Mouse (Mus musculus) forebrain, embryonic 16.5 days (tissue): ENCODE measurements around the gene Slc25a21. TPM values are rescaled to one million over a fixed set of nuclear protein-coding genes. Genes with fewer than 3 reads are reported as not detected.

Experiments
- ATAC-seq: fragments of 200-750 bp; cut with Nextera tagmentation; 2 replicates; pipeline ENCODE4 v1.8.0; 2017; ENCODE audit warnings: mild to moderate bottlenecking, moderate library complexity
- H3K27ac ChIP-seq: fragments of 300-500 bp; sonication (generic); 2 replicates; pipeline ENCODE4 v1.5.1; 2014; ENCODE audit warnings: low read length, control low read depth
- H3K27me3 ChIP-seq: fragments of 300-500 bp; sonication (generic); replicated peaks from 2 replicates; pipeline ENCODE4 v1.6.1; 2014; ENCODE audit warnings: low read length; ENCODE audit not compliant: control insufficient read depth, insufficient read depth
- H3K36me3 ChIP-seq: fragments of 300-500 bp; sonication (generic); 2 replicates; pipeline ENCODE4 v1.6.1; 2014; ENCODE audit not compliant: control insufficient read depth, insufficient read depth
- H3K4me1 ChIP-seq: fragments of 300-500 bp; sonication (generic); replicated peaks from 2 replicates; pipeline ENCODE4 v1.6.1; 2014; ENCODE audit warnings: low read length; ENCODE audit not compliant: control insufficient read depth, insufficient read depth
- H3K4me2 ChIP-seq: fragments of 300-500 bp; sonication (generic); 2 replicates; pipeline ENCODE4 v1.6.1; 2014; ENCODE audit warnings: mild to moderate bottlenecking, low read length, control low read depth
- H3K4me3 ChIP-seq: fragments of 300-500 bp; sonication (generic); replicated peaks from 2 replicates; pipeline ENCODE4 v1.5.1; 2014; ENCODE audit warnings: mild to moderate bottlenecking, low read length, control low read depth
- H3K9ac ChIP-seq: fragments of 300-500 bp; sonication (generic); replicated peaks from 2 replicates; pipeline ENCODE4 v1.6.1; 2014; ENCODE audit warnings: low read depth, low read length, control low read depth
- H3K9me3 ChIP-seq: fragments of 300-500 bp; sonication (generic); 2 replicates; pipeline ENCODE4 v1.6.1; 2016; ENCODE audit warnings: low read length; ENCODE audit not compliant: control insufficient read depth
- WGBS: fragments of 180-500 bp; shearing (Covaris S2); extraction: QIAGEN DNeasy Blood & Tissue Kit; methylation state at CpG from one replicate; pipeline ENCODE4 v1.1.7; 2014; 5-methylcytosine and 5-hydroxymethylcytosine counted together
- polyA plus RNA-seq: library from polyadenylated mRNA; unstranded; fragments of >200 nt; fragmentation: Nextera tagmentation; extraction: Ambion mirVana; gene quantifications from 2 replicates; pipeline ENCODE4 v1.2.1, GENCODE M21; 2015

The Slc25a21 gene
- polyA plus RNA-seq, 1 experiment from 2014 or later = not detected

DNA sequence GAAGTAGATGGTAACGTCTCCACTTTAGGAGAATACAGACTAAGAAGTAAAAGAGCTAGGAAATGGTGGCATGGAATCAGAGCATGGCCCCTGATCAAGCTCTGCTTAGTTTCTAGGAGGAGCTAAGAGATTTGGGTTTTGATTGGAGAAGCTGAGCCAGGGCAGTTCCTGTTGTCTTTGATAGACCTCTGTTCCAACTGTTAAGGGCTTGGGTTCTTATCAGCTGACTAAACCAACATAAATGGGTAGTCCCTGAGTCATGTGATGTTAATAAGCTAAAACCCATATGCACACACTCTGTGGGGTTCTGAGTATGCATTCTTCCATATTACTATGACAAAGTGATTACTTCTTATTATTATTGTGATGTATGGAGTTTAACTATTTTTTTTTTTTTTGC is 412.0 kb downstream of the Slc25a21 start:
- H3K9me3 ChIP-seq = no peaks in the 10 kb centered on the region
- no peak overlapping the region for H3K4me2 ChIP-seq
- no peaks in the 10 kb centered on the region for H3K36me3 ChIP-seq
- H3K4me1 ChIP-seq = no peaks in the 10 kb centered on the region
- ATAC-seq = no peak
- 50% methylated on average over 1 of the region's 1 CpGs for WGBS
- H3K4me3 ChIP-seq = no peak overlapping the region
- no peak overlapping the region for H3K27ac ChIP-seq
- no peaks in the 10 kb centered on the region for H3K27me3 ChIP-seq
- no peak overlapping the region for H3K9ac ChIP-seq

DNA sequence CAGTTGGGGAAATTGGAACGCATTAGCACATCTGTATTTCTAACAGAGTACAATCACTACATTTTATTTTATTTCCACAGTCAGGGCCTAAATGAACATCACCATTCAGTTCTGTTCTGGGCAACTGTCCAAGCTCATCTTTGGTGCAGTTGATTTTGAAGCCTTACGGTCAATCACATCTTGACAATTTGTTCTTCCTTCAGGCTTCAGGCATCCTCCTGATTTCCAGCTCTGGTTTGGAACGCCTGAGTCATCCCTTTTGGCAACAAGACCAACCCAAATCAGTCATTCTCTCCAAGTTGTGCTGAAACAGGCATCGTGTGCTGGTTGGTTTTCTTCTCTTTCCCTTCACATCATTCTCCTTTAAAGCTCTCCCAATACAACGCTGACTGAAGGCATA is 416.1 kb downstream of the Slc25a21 start:
- H3K36me3 ChIP-seq = no peaks in the 10 kb centered on the region
- H3K27ac ChIP-seq = no peak overlapping the region
- no peak for ATAC-seq
- H3K9ac ChIP-seq = no peak overlapping the region
- no peaks in the 10 kb centered on the region for H3K4me1 ChIP-seq
- no peaks in the 10 kb centered on the region for H3K9me3 ChIP-seq
- H3K4me2 ChIP-seq = no peak overlapping the region
- H3K27me3 ChIP-seq = no peaks in the 10 kb centered on the region
- no peak overlapping the region for H3K4me3 ChIP-seq
- 69% methylated on average over 5 of the region's 5 CpGs for WGBS

DNA sequence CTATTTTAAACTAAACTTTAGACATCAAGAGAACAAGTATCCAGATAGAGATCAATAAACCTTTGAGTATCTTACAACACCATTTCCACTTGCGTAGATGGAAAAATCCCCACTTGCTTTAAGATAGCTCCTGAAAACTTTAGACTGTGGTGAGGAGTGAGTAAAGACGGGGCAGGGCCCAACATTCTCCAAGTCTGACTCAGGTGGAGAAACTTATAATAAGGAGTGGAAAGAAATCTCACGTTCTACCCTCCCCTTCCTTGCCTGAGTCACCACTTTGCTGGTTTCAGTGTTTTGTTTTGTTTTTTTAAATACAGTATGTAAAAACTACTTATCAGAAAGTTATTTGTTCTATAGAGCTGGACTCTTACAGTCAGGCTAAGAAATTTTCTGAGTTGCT is 417.7 kb downstream of the Slc25a21 start:
- H3K27ac ChIP-seq = no peak overlapping the region
- no peak overlapping the region for H3K9ac ChIP-seq
- no peaks in the 10 kb centered on the region for H3K4me1 ChIP-seq
- no peaks in the 10 kb centered on the region for H3K9me3 ChIP-seq
- ATAC-seq = no peak
- no peaks in the 10 kb centered on the region for H3K27me3 ChIP-seq
- H3K4me2 ChIP-seq = no peak overlapping the region
- WGBS = 92% methylated on average over 3 of the region's 3 CpGs
- H3K36me3 ChIP-seq = no peaks in the 10 kb centered on the region
- no peak overlapping the region for H3K4me3 ChIP-seq

DNA sequence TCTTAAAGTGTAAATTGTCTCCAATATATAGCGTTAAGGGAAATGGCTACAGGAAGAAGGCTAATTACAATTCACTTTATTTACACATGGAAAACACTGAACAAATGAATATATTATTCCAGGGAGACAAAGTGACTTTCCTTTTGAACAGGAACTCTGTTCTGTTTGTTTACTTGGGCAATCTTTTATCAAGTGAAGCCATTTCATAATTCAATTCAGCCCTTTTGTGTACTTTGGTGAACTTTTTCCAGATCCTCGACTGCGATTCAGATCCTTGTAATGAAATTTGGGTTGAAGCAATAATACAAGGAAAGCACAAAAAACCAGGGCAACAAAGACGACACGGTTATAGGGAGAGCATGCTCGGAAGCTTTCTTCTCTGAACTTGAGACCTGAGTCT is 423.3 kb downstream of the Slc25a21 start:
- H3K27ac ChIP-seq = no peak overlapping the region
- H3K9ac ChIP-seq = no peak overlapping the region
- WGBS = 32% methylated on average over 6 of the region's 6 CpGs
- no peaks in the 10 kb centered on the region for H3K36me3 ChIP-seq
- no peak for ATAC-seq
- no peaks in the 10 kb centered on the region for H3K9me3 ChIP-seq
- H3K4me2 ChIP-seq = no peak overlapping the region
- no peak overlapping the region for H3K4me3 ChIP-seq
- no peaks in the 10 kb centered on the region for H3K27me3 ChIP-seq
- H3K4me1 ChIP-seq = no peaks in the 10 kb centered on the region

DNA sequence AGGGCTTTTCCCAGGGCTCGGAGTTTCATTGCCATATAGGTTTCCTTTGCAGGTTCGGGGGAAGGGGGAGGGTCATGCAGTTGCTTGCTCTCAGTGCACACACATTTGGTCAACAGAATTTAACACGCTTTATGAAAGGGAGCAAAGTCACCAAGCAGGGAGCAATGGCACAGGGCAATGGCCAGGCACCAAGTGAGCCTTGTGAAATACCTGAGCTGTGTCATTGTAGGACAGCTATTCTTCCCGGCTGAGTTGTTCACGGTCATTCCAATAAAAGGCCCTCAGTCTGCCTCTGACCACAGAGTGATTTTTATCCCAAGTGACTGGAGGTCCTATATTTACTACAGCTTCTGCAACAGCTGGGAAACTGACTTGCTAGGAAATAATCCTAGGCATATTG is 427.9 kb downstream of the Slc25a21 start:
- Histone ChIP-seq H3K27me3 (no peaks in the 10 kb centered on the region), H3K4me2 (no peak overlapping the region), H3K9ac (no peak overlapping the region), H3K4me1 (no peaks in the 10 kb centered on the region), H3K4me3 (no peak overlapping the region), H3K36me3 (no peaks in the 10 kb centered on the region), H3K9me3 (no peaks in the 10 kb centered on the region), H3K27ac (no peak overlapping the region)
- 86% methylated on average over 5 of the region's 5 CpGs for WGBS
- ATAC-seq = no peak

DNA sequence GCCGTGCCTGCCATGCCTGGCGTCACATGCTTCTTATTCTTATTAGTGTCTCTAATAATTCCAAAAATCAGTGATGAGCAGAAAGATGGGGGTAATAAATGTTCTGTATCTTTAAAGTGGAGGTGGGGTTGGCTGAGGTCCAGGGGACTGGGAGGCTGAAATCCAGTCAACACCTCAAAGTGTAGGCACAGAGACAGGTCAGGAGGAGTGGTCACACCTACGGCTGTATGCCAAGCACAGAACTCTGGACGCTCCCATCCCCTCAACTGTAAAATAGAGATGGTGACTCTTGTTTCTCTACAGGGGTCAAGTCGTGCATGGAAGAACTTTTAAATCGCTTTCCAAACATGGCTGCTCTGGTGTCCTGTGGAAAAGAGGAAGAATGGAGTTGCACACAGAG is 429.8 kb downstream of the Slc25a21 start:
- 90% methylated on average over 6 of the region's 6 CpGs for WGBS
- Histone ChIP-seq H3K9ac (no peak overlapping the region), H3K4me3 (no peak overlapping the region), H3K27me3 (no peaks in the 10 kb centered on the region), H3K36me3 (no peaks in the 10 kb centered on the region), H3K27ac (no peak overlapping the region), H3K9me3 (no peaks in the 10 kb centered on the region), H3K4me2 (no peak overlapping the region), H3K4me1 (no peaks in the 10 kb centered on the region)
- no peak for ATAC-seq

DNA sequence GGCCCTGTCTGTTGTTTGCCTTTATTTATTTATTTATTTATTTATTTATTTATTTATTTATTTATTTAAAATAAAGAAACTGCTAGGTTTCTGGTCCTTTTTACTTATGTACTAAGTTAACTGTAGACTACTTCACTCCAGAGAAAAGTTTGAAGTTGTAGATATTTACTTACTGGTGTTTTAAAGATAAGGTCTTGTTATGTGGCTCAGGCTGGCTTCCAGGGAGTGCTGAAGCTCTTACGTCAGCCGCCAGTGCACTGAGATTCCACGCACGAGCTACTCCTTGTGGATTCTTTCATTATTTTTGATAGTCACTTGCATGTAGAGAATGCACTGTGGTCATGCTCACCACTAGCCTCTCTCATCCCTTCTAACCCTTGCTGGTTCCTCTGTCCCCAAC is 460.2 kb downstream of the Slc25a21 start:
- Histone ChIP-seq H3K4me2 (no peak overlapping the region), H3K9ac (no peak overlapping the region), H3K4me3 (no peak overlapping the region), H3K9me3 (no peaks in the 10 kb centered on the region), H3K4me1 (no peaks in the 10 kb centered on the region), H3K27me3 (no peaks in the 10 kb centered on the region), H3K27ac (no peak overlapping the region), H3K36me3 (no peaks in the 10 kb centered on the region)
- ATAC-seq = no peak
- WGBS = 87% methylated on average over 4 of the region's 4 CpGs

DNA sequence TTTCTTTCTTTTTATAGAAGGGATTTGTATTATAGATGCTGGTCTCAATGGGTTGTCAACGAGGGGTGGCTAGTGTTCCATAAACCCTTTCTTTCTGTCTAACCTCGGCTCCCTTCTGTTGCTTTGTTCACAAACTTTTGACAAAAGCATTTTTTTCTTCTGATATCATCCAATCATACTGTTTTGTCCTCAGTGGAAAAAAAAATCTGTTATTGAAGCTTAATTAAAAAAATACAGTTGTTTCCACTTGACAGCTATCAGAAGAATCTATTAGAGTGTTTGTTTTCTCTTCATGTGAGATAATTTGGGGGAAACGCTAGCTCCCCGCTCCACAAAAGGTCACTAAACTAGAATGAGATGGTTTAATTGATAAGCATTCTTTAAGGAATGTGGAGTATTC is 469.6 kb downstream of the Slc25a21 start:
- no peak overlapping the region for H3K4me3 ChIP-seq
- no peaks in the 10 kb centered on the region for H3K27me3 ChIP-seq
- H3K4me1 ChIP-seq = no peaks in the 10 kb centered on the region
- no peak overlapping the region for H3K9ac ChIP-seq
- H3K36me3 ChIP-seq = no peaks in the 10 kb centered on the region
- no peak overlapping the region for H3K27ac ChIP-seq
- no peaks in the 10 kb centered on the region for H3K9me3 ChIP-seq
- no peak for ATAC-seq
- 12% methylated on average over 4 of the region's 4 CpGs for WGBS
- H3K4me2 ChIP-seq = no peak overlapping the region

DNA sequence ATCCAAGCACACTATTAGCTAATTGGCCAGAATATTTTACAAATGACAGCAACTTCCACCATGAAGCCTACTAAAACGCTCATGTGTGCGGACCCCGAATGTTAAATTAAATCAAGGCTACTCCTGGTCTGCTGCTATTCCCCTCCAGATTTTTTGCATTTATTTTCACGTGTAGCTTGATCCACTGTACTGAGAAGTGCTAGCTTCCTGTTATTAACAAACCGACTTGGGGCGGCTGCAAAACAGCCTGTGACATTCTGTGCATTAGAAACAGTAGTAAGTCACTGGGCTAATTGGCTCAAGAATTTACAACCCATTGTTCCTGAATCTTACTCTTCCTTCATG is 478.6 kb downstream of the Slc25a21 start:
- H3K36me3 ChIP-seq = no peaks in the 10 kb centered on the region
- peaks cover 18% of the 10 kb centered on the region for H3K27me3 ChIP-seq
- no peak overlapping the region for H3K4me2 ChIP-seq
- no peaks in the 10 kb centered on the region for H3K9me3 ChIP-seq
- 29% methylated on average over 6 of the region's 6 CpGs for WGBS
- no peak overlapping the region for H3K4me3 ChIP-seq
- no peak overlapping the region for H3K9ac ChIP-seq
- no peak for ATAC-seq
- no peaks in the 10 kb centered on the region for H3K4me1 ChIP-seq
- H3K27ac ChIP-seq = no peak overlapping the region

DNA sequence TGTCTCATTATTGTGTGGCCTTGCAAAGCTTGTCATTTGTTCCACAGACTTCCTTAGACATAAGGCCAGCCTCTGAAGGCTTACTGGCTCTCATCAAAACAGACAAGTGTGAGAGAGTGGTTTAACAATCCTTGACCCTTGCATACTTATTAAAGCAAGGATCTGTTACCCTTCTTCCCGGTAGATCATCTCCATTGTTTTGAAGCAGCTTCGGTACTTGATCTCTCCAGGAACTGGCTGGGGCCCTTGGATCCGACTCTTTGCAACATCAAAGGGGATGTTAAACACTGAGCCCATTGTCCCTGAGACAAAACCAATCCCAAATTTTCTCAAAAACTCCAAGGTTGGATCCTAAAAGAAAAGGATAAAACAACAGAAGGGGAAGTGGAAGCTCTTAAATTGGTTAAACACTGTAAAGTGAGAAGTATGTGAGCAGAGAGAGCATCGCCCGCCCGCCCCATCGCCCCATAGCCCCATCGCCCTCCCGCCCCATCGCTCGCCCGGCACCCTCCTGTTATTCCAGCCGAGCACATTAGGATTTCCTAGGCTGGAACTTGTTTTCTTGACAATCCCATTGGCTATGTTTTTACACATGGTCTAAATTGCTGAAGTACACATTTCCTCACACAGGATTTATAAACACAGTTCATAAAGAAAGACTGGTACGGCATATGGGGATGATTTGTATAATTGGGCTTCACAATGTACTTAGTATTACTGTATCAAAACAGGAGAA is 479.1 kb downstream of the Slc25a21 start:
- H3K9me3 ChIP-seq = no peaks in the 10 kb centered on the region
- H3K36me3 ChIP-seq = no peaks in the 10 kb centered on the region
- H3K27ac ChIP-seq = no peak overlapping the region
- no peak overlapping the region for H3K4me3 ChIP-seq
- no peak overlapping the region for H3K4me2 ChIP-seq
- no peak overlapping the region for H3K9ac ChIP-seq
- no peak for ATAC-seq
- no peaks in the 10 kb centered on the region for H3K4me1 ChIP-seq
- WGBS = 9% methylated on average over 14 of the region's 14 CpGs
- H3K27me3 ChIP-seq = peaks cover 20% of the 10 kb centered on the region
